Mouse (Mus musculus) C2C12 (cell line): ENCODE results near the gene Adora1. TPM values are rescaled to one million over a fixed set of nuclear protein-coding genes. Genes with fewer than 3 reads are reported as not detected.

Source experiments
- H3K27me3 ChIP-seq: one replicate; pipeline ENCODE4 v1.6.1; 2011; ENCODE audit not compliant: control insufficient read depth, insufficient read depth, insufficient read length
- H3K36me3 ChIP-seq: one replicate; pipeline ENCODE4 v1.6.1; 2011; ENCODE audit not compliant: control insufficient read depth, insufficient read depth
- H3K4me3 ChIP-seq: one replicate; pipeline ENCODE4 v1.5.1; 2011; ENCODE audit warnings: mild to moderate bottlenecking, control low read depth; ENCODE audit not compliant: poor library complexity, insufficient read depth, severe bottlenecking
- H3K79me2 ChIP-seq: one replicate; pipeline ENCODE4 v1.6.1; 2011; ENCODE audit not compliant: control insufficient read depth, insufficient read depth
- H3K79me3 ChIP-seq: one replicate; pipeline ENCODE4 v1.6.1; 2011; ENCODE audit warnings: low read depth, control low read depth
- H3ac ChIP-seq: one replicate; pipeline ENCODE3; 2011; ENCODE audit warnings: low read depth; ENCODE audit not compliant: control insufficient read depth, insufficient read length
- CEBPB ChIP-seq: IDR thresholded peaks from one replicate; pipeline ENCODE4 v1.6.1; 2011; ENCODE audit warnings: low read depth, mild to moderate bottlenecking, control low read depth, moderate library complexity
- CTCF ChIP-seq: IDR thresholded peaks from one replicate; pipeline ENCODE4 v1.5.1; 2011; ENCODE audit not compliant: control insufficient read depth, insufficient read depth, insufficient read length
- FOSL1 ChIP-seq: IDR thresholded peaks from one replicate; pipeline ENCODE4 v1.8.0; 2011; ENCODE audit warnings: mild to moderate bottlenecking, low read length; ENCODE audit not compliant: poor library complexity, insufficient read depth, severe bottlenecking
- MAX ChIP-seq: IDR thresholded peaks from one replicate; pipeline ENCODE4 v1.6.1; 2011; ENCODE audit warnings: mild to moderate bottlenecking, control low read depth
- MYOD1 ChIP-seq: IDR thresholded peaks from one replicate; pipeline ENCODE4 v1.6.1; 2011; ENCODE audit warnings: low read depth; ENCODE audit not compliant: control insufficient read depth, insufficient read length
- MYOG ChIP-seq: IDR thresholded peaks from one replicate; pipeline ENCODE4 v1.6.1; 2011; ENCODE audit not compliant: control insufficient read depth, insufficient read length; ENCODE audit errors: extremely low read depth
- USF1 ChIP-seq: IDR thresholded peaks from one replicate; pipeline ENCODE4 v1.6.1; 2011; ENCODE audit warnings: low read depth, mild to moderate bottlenecking, control low read depth, moderate library complexity
- polyA plus RNA-seq: library from polyadenylated mRNA; unstranded; fragments of >200 nt; fragmentation: generic; extraction: Trizol; gene quantifications from one replicate; pipeline ENCODE4 v1.2.1, GENCODE M21; 2012; ENCODE audit warnings: missing spikeins

The Adora1 gene
- polyA plus RNA-seq, 1 experiment, result 0.05 TPM

DNA sequence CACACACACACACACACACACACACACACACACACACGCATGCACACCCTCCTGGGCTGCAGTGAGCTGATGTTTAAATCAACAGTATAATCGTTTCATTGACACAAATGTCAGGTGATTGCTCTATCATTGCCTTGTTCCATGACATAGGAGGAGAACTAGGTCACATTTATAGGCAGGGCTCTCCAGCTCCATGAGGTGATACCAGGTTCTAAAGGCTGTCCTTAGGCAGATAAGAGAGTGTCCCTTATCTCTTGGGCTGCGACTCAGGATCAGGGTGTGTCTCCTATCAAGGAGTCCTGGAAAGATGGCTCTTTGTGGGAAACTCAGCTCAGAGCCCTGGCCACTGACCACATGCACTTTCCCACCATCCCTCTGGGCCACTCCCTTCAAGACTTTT is 66.7 kb downstream of the Adora1 start:
- H3K36me3 ChIP-seq, result no peaks in the 10 kb centered on the region
- H3K79me3 ChIP-seq, result no peaks in the 10 kb centered on the region
- H3K79me2 ChIP-seq, result no peaks in the 10 kb centered on the region
- H3K4me3 ChIP-seq, result no peak overlapping the region
- H3K27me3 ChIP-seq, result peaks cover 35% of the 10 kb centered on the region
- H3ac ChIP-seq, result no peak overlapping the region
- TF ChIP-seq MAX (no peak), CEBPB (no peak)

DNA sequence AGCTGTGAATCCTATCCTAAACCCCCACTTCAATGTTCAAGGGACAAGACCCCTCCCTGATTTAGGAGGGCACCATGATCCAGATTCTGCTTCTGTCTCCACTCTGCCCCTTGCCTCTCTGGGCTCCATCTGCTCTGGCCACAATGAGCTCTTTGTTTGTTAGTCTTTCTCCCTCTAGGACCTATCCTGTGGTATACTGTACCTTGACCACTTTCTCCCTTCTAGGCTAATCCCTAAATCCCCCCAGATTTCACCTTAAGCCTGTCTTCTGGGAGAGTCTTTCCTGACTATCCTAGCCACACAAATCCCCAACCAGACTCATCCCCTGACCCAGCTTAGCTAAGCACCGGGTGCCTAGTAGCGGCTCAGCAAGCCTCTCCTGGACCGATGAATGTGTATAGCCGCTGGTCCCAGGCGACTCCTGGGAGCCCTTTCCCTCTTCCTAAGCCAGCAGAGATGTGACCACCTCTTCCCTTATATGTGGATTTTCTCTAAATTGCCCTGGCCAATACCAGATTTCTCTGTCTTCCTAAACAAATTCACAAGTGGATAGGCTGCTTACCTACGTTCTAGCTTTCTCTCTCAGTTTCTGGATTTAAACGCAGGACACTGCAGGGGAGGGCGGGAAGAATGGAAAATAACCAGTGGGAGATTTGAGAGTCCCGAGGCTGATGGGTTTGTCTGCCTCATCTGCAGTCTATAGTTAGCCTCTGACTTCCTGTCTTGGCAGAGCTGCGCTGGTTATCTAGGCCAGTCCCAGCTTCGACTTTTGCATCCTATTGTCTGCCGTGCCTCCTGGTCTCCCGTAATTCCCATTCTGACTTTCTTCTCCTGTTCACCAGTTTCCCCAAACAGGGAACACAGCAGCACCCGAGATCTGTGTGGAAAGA is 67.6 kb downstream of the Adora1 start:
- Histone ChIP-seq H3K27me3 (peaks cover 29% of the 10 kb centered on the region), H3ac (no peak overlapping the region), H3K79me2 (no peaks in the 10 kb centered on the region), H3K4me3 (no peak overlapping the region), H3K36me3 (no peaks in the 10 kb centered on the region), H3K79me3 (no peaks in the 10 kb centered on the region)
- no peak for TF ChIP-seq CEBPB

DNA sequence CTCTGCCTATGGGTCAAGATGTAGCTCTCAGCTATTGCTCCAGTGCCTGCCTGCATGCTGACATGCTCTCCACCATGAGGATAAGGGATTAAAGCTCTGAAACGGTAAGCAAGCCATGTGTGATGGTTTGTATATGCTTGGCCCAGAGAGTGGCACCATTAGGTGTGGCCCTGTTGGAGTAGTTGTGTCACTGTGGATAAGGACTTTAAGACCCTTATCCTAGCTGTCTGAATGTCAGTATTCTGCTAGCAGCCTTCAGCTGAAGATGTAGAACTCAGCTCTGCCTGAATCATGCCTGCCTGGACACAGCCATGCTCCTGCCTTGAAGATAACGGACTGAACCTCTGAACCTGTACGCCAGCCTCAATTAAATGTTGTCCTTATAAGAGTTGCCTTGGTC is 68.7 kb downstream of the Adora1 start:
- Histone ChIP-seq H3ac (no peak overlapping the region), H3K79me3 (no peaks in the 10 kb centered on the region), H3K27me3 (peaks cover 27% of the 10 kb centered on the region), H3K36me3 (no peaks in the 10 kb centered on the region), H3K4me3 (no peak overlapping the region), H3K79me2 (no peaks in the 10 kb centered on the region)
- TF ChIP-seq CEBPB (no peak), FOSL1 (no peak), MYOG (no peak), MYOD1 (no peak), MAX (no peak), USF1 (no peak), CTCF (no peak)

DNA sequence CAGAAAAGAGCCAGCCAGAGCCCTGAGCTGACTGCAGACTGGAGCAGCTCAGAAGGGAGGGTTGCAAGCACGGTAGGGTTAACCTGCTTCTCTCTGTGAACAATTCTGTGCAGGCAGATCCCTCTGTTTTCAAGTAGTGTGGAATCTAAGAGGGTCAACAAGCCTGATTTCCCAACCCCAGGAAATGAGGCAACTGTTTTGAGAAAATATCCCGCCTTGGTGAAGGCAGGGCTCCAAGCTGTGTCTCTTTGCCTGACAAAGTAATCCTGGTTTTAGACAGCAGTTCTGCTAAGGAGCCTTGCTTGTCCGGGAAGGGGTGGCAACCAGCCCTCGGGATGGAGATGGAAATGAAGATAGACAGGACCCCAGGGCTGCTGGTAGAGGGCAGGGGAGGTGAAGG is 70.8 kb downstream of the Adora1 start:
- TF ChIP-seq FOSL1, result no peak
- TF ChIP-seq CTCF, result no peak
- TF ChIP-seq USF1, result no peak
- TF ChIP-seq CEBPB, result no peak
- TF ChIP-seq MYOG, result no peak
- TF ChIP-seq MYOD1, result no peak
- no peak for TF ChIP-seq MAX
- Histone ChIP-seq H3K79me3 (no peaks in the 10 kb centered on the region), H3ac (no peak overlapping the region), H3K36me3 (no peaks in the 10 kb centered on the region), H3K79me2 (no peaks in the 10 kb centered on the region), H3K27me3 (peaks cover 27% of the 10 kb centered on the region), H3K4me3 (no peak overlapping the region)

DNA sequence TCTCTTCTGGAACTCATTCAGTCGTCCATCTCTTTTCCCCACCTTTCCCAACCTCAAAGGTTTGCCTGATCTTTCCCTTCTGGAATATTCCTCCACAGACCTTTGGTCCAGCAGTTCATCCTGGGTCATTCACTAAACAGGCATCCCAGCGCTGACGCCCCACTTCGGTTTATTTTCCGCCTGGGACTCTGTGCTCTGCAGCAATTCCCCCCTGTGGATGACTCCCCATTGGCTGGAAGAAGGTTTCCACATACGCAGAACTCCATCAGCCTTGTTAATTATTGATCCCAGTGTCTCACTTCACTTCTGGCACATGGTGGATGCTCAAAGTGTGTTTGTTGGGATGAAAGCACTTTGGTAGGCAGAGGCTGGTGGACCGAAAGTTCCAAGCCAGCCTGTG is 71.8 kb downstream of the Adora1 start:
- H3K4me3 ChIP-seq, result no peak overlapping the region
- peaks cover 20% of the 10 kb centered on the region for H3K27me3 ChIP-seq
- H3ac ChIP-seq, result no peak overlapping the region
- H3K79me2 ChIP-seq, result no peaks in the 10 kb centered on the region
- TF ChIP-seq MAX, result no peak
- TF ChIP-seq CTCF, result no peak
- no peak for TF ChIP-seq FOSL1
- no peak for TF ChIP-seq CEBPB
- TF ChIP-seq USF1, result no peak
- TF ChIP-seq MYOG, result no peak
- TF ChIP-seq MYOD1, result no peak
- H3K79me3 ChIP-seq, result no peaks in the 10 kb centered on the region
- no peaks in the 10 kb centered on the region for H3K36me3 ChIP-seq

DNA sequence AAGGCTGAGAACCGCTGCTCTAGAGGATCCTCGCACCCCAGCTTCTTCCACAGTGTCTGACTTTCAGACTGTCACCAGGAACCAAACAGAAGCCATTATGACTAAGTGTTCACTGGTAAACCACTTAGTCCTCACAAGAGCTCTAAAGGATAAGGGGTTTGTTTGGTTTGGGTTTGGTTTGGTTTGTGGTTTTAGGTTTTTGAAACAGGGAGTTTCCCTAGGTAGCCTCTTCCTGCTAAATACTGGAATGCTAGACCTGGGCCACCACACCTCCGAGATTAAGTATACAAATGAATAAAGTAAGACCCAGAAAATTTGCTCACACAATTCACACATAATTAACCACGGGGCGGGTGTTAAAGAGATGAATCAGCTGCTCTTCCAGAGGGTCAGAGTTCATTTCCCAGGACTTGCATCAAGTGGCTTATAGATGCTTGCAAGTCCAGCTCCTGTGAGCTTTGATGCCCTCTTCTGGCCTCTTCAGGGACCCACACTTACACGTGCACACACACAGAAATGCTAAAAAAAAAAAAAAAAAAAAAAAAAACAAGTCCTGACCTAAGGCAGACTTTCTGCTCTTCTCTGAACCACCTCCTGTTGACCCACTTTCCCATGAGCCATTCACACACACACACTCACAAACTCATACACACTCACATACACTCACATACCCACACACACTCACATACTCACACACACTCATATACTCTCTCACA is 72.6 kb downstream of the Adora1 start:
- TF ChIP-seq MYOG, result no peak
- no peak for TF ChIP-seq USF1
- H3K36me3 ChIP-seq, result no peaks in the 10 kb centered on the region
- no peak overlapping the region for H3ac ChIP-seq
- peaks cover 12% of the 10 kb centered on the region for H3K27me3 ChIP-seq
- no peaks in the 10 kb centered on the region for H3K79me2 ChIP-seq
- H3K4me3 ChIP-seq, result no peak overlapping the region
- H3K79me3 ChIP-seq, result no peaks in the 10 kb centered on the region
